Mouse (Mus musculus): ENCODE measurements around the gene Cysltr2. TPM values are rescaled to one million over a fixed set of nuclear protein-coding genes. Genes with fewer than 3 reads are reported as not detected.

Gene Cysltr2
- polyA plus RNA-seq, 1 experiment from 2014 or later, result not detected

GRCm38 (mm10) chr14:73017272-73017671 is 31.6 kb downstream of the Cysltr2 start:
- Histone ChIP-seq H3K4me2 (ENCODE audit: low read length) (no peak overlapping the region), H3K4me1 (ENCODE audit: control insufficient read depth in 2 of 2, insufficient read depth in 2 of 2, low read length in 2 of 2) (no peaks in the 10 kb centered on the region), H3K27ac (replicated peaks in 1 of 2; ENCODE audit: control insufficient read depth in 1 of 2, insufficient read depth in 1 of 2, low read depth in 2 of 2, low read length in 2 of 2) (no peak overlapping the region), H3K9me3 (ENCODE audit: control insufficient read depth, low read length) (no peaks in the 10 kb centered on the region), H3K4me3 (ENCODE audit: control insufficient read depth in 1 of 2, insufficient read depth in 1 of 2, low read depth in 1 of 2, low read length in 2 of 2) (no peak overlapping the region), H3K9ac (ENCODE audit: low read length) (no peak overlapping the region), H3K36me3 (ENCODE audit: control insufficient read depth, insufficient read depth, low read length) (no peaks in the 10 kb centered on the region), H3K27me3 (ENCODE audit: control insufficient read depth, insufficient read depth, low read length) (no peaks in the 10 kb centered on the region)
- ATAC-seq (ENCODE audit: insufficient number of reproducible peaks, insufficient read depth, low FRiP score, low read depth), result no peak
- WGBS, result 84% methylated on average over 3 of the region's 3 CpGs

DNA sequence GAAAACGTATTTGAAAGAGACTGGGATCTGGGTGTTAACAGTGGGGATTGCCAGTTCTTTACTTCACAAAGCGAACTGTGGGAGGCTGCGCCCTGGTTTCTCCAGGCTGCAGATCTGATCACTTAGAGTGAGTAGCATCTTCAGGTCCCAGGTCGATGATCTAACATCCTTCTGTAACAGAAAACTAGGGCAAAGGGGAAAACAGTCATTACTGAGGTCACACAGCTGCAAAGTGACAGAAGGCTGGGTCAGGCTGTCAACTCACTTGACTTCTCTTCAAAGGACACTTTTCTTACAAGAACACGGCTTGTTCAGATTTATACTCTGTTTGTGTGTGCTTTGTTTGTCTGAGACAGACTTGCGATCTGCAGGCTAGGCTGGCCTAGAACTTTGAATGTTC is 33.5 kb downstream of the Cysltr2 start:
- H3K4me1 ChIP-seq (ENCODE audit: control insufficient read depth in 2 of 2, insufficient read depth in 2 of 2, low read length in 2 of 2), result no peaks in the 10 kb centered on the region
- H3K27me3 ChIP-seq (ENCODE audit: control insufficient read depth, insufficient read depth, low read length), result no peaks in the 10 kb centered on the region

DNA sequence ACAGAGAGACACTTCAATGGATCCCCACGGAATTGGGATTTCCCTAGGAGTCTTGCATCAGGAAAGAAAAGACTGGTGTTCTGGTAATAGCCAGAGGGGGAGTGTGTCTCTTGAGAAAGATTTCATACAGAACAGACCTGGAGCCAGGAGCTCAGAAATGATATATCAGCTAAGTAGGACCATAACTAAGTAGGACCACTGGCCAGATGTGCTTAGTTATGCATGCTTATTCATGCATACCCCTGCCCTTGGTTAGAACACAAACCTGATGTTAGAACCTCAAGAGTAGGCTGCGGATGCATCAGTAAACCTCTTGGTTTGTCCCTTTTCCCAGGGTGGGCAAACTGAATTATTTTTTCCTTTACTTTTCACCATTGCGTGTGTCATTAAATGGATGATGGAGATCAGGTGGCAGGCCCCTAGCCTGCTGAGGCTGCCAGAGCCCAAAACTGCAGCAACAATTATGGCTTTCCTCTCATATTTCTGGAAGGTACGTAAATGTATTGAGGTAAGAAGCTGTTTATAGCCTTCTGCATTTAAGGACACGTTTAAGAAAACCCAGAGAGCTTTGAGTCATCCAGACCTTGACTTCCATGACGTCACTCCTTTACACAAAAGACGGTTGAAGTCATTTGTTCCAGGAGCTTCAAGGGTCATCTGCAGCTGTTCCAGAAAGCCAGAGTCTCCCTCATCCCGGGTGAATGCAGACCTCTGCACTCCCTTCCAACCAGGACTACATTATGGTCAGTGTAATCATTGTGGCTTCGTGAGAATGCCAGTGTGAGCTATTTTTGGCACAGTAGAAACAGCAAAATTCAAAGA is 35.0 kb downstream of the Cysltr2 start:
- Histone ChIP-seq H3K9me3 (ENCODE audit: control insufficient read depth, low read length) (no peaks in the 10 kb centered on the region), H3K27me3 (ENCODE audit: control insufficient read depth, insufficient read depth, low read length) (no peaks in the 10 kb centered on the region), H3K4me1 (ENCODE audit: control insufficient read depth in 2 of 2, insufficient read depth in 2 of 2, low read length in 2 of 2) (no peaks in the 10 kb centered on the region), H3K27ac (replicated peaks in 1 of 2; ENCODE audit: control insufficient read depth in 1 of 2, insufficient read depth in 1 of 2, low read depth in 2 of 2, low read length in 2 of 2) (no peak overlapping the region), H3K4me3 (ENCODE audit: control insufficient read depth in 1 of 2, insufficient read depth in 1 of 2, low read depth in 1 of 2, low read length in 2 of 2) (no peak overlapping the region), H3K9ac (ENCODE audit: low read length) (no peak overlapping the region), H3K4me2 (ENCODE audit: low read length) (no peak overlapping the region), H3K36me3 (ENCODE audit: control insufficient read depth, insufficient read depth, low read length) (no peaks in the 10 kb centered on the region)
- 44% methylated on average over 9 of the region's 9 CpGs for WGBS
- ATAC-seq (ENCODE audit: insufficient number of reproducible peaks, insufficient read depth, low FRiP score, low read depth), result no peak

More for the DNA sequence above, 33.5 kb downstream of the Cysltr2 start:
- Histone ChIP-seq H3K4me3 (ENCODE audit: control insufficient read depth in 1 of 2, insufficient read depth in 1 of 2, low read depth in 1 of 2, low read length in 2 of 2) (no peak overlapping the region), H3K9me3 (ENCODE audit: control insufficient read depth, low read length) (no peaks in the 10 kb centered on the region), H3K4me2 (ENCODE audit: low read length) (no peak overlapping the region), H3K9ac (ENCODE audit: low read length) (no peak overlapping the region), H3K27ac (replicated peaks in 1 of 2; ENCODE audit: control insufficient read depth in 1 of 2, insufficient read depth in 1 of 2, low read depth in 2 of 2, low read length in 2 of 2) (no peak overlapping the region), H3K36me3 (ENCODE audit: control insufficient read depth, insufficient read depth, low read length) (no peaks in the 10 kb centered on the region)
- no peak for ATAC-seq (ENCODE audit: insufficient number of reproducible peaks, insufficient read depth, low FRiP score, low read depth)
- WGBS, result 75% methylated on average over 6 of the region's 6 CpGs

- H3K36me3 ChIP-seq (ENCODE audit: control insufficient read depth, insufficient read depth, low read length), result no peaks in the 10 kb centered on the region
- H3K27me3 ChIP-seq (ENCODE audit: control insufficient read depth, insufficient read depth, low read length), result no peaks in the 10 kb centered on the region
- no peak for ATAC-seq (ENCODE audit: insufficient number of reproducible peaks, insufficient read depth, low FRiP score, low read depth)
- H3K9ac ChIP-seq (ENCODE audit: low read length), result no peak overlapping the region
- H3K4me3 ChIP-seq (ENCODE audit: control insufficient read depth in 1 of 2, insufficient read depth in 1 of 2, low read depth in 1 of 2, low read length in 2 of 2), result no peak overlapping the region
- H3K4me2 ChIP-seq (ENCODE audit: low read length), result no peak overlapping the region
- no peaks in the 10 kb centered on the region for H3K4me1 ChIP-seq (ENCODE audit: control insufficient read depth in 2 of 2, insufficient read depth in 2 of 2, low read length in 2 of 2)
- no peak overlapping the region for H3K27ac ChIP-seq (replicated peaks in 1 of 2; ENCODE audit: control insufficient read depth in 1 of 2, insufficient read depth in 1 of 2, low read depth in 2 of 2, low read length in 2 of 2)
- no peaks in the 10 kb centered on the region for H3K9me3 ChIP-seq (ENCODE audit: control insufficient read depth, low read length)
- 89% methylated on average over 4 of the region's 4 CpGs for WGBS
Observed at GRCm38 (mm10) chr14:73001814-73002213, 47.1 kb downstream of the Cysltr2 start.

DNA sequence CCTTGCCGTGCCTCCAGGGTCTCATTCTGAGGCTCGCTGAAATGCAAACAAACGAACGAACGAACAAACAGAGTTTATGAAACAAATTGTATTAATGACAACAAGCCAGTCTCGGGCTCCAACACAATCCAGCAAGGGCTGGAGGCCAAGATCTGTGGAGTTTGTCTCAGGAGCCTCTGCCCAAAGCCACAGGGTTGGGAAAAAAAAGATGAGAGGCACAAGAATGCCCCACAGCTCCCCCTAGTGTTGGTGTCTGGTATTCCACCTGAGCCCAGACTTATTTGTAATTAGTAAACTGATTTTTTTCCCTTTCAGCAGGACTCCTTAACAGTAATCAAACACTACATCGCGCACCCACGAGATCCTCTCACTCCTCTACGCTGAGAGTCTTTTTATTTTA is 48.6 kb downstream of the Cysltr2 start:
- Histone ChIP-seq H3K4me1 (ENCODE audit: control insufficient read depth in 2 of 2, insufficient read depth in 2 of 2, low read length in 2 of 2) (no peaks in the 10 kb centered on the region), H3K4me2 (ENCODE audit: low read length) (no peak overlapping the region), H3K9ac (ENCODE audit: low read length) (no peak overlapping the region), H3K27me3 (ENCODE audit: control insufficient read depth, insufficient read depth, low read length) (no peaks in the 10 kb centered on the region), H3K9me3 (ENCODE audit: control insufficient read depth, low read length) (no peaks in the 10 kb centered on the region), H3K36me3 (ENCODE audit: control insufficient read depth, insufficient read depth, low read length) (no peaks in the 10 kb centered on the region), H3K4me3 (ENCODE audit: control insufficient read depth in 1 of 2, insufficient read depth in 1 of 2, low read depth in 1 of 2, low read length in 2 of 2) (no peak overlapping the region), H3K27ac (replicated peaks in 1 of 2; ENCODE audit: control insufficient read depth in 1 of 2, insufficient read depth in 1 of 2, low read depth in 2 of 2, low read length in 2 of 2) (no peak overlapping the region)
- no peak for ATAC-seq (ENCODE audit: insufficient number of reproducible peaks, insufficient read depth, low FRiP score, low read depth)
- WGBS, result 45% methylated on average over 10 of the region's 10 CpGs

- 84% methylated on average over 6 of the region's 6 CpGs for WGBS
- Histone ChIP-seq H3K4me1 (ENCODE audit: control insufficient read depth in 2 of 2, insufficient read depth in 2 of 2, low read length in 2 of 2) (no peaks in the 10 kb centered on the region), H3K27ac (replicated peaks in 1 of 2; ENCODE audit: control insufficient read depth in 1 of 2, insufficient read depth in 1 of 2, low read depth in 2 of 2, low read length in 2 of 2) (no peak overlapping the region), H3K4me2 (ENCODE audit: low read length) (no peak overlapping the region), H3K9ac (ENCODE audit: low read length) (no peak overlapping the region), H3K36me3 (ENCODE audit: control insufficient read depth, insufficient read depth, low read length) (no peaks in the 10 kb centered on the region), H3K9me3 (ENCODE audit: control insufficient read depth, low read length) (no peaks in the 10 kb centered on the region), H3K4me3 (ENCODE audit: control insufficient read depth in 1 of 2, insufficient read depth in 1 of 2, low read depth in 1 of 2, low read length in 2 of 2) (no peak overlapping the region), H3K27me3 (ENCODE audit: control insufficient read depth, insufficient read depth, low read length) (no peaks in the 10 kb centered on the region)
- no peak for ATAC-seq (ENCODE audit: insufficient number of reproducible peaks, insufficient read depth, low FRiP score, low read depth)
Observed at GRCm38 (mm10) chr14:72998111-72998510, 50.8 kb downstream of the Cysltr2 start.

- Histone ChIP-seq H3K4me3 (ENCODE audit: control insufficient read depth in 1 of 2, insufficient read depth in 1 of 2, low read depth in 1 of 2, low read length in 2 of 2) (no peak overlapping the region), H3K9me3 (ENCODE audit: control insufficient read depth, low read length) (no peaks in the 10 kb centered on the region), H3K4me2 (ENCODE audit: low read length) (no peak overlapping the region), H3K27ac (replicated peaks in 1 of 2; ENCODE audit: control insufficient read depth in 1 of 2, insufficient read depth in 1 of 2, low read depth in 2 of 2, low read length in 2 of 2) (no peak overlapping the region), H3K27me3 (ENCODE audit: control insufficient read depth, insufficient read depth, low read length) (no peaks in the 10 kb centered on the region), H3K36me3 (ENCODE audit: control insufficient read depth, insufficient read depth, low read length) (no peaks in the 10 kb centered on the region), H3K4me1 (ENCODE audit: control insufficient read depth in 2 of 2, insufficient read depth in 2 of 2, low read length in 2 of 2) (peaks cover 0 to 4% of the 10 kb centered on the region in 2 experiments; a peak in 1 of 4 replicates), H3K9ac (ENCODE audit: low read length) (no peak overlapping the region)
- WGBS, result 70% methylated on average over 2 of the region's 2 CpGs
- no peak for ATAC-seq (ENCODE audit: insufficient number of reproducible peaks, insufficient read depth, low FRiP score, low read depth)
Observed at GRCm38 (mm10) chr14:72986044-72986443, 62.9 kb downstream of the Cysltr2 start.

DNA sequence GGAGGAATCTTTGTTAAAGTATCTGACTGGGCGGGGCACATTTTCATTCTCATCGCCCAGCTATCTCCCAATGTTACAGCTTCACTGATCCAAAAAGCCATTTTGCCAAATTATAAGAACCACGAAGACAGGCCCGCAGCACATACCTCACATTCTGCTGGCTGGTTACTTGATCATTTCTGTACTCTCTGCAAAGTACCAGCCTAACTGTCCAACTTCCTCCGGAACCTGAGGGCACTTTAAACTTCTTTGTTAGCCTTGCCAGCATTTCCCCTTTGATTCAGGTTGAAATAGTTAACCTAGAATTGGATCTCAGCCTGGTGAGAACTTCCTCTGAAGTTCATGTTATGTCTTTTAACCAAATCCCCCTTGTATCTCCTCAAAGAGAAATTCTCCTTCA is 63.8 kb downstream of the Cysltr2 start:
- no peaks in the 10 kb centered on the region for H3K9me3 ChIP-seq (ENCODE audit: control insufficient read depth, low read length)
- 82% methylated on average over 5 of the region's 5 CpGs for WGBS
- no peak overlapping the region for H3K27ac ChIP-seq (replicated peaks in 1 of 2; ENCODE audit: control insufficient read depth in 1 of 2, insufficient read depth in 1 of 2, low read depth in 2 of 2, low read length in 2 of 2)
- H3K36me3 ChIP-seq (ENCODE audit: control insufficient read depth, insufficient read depth, low read length), result no peaks in the 10 kb centered on the region
- ATAC-seq (ENCODE audit: insufficient number of reproducible peaks, insufficient read depth, low FRiP score, low read depth), result no peak
- H3K27me3 ChIP-seq (ENCODE audit: control insufficient read depth, insufficient read depth, low read length), result no peaks in the 10 kb centered on the region
- peaks cover 0 to 4% of the 10 kb centered on the region in 2 experiments; a peak in 1 of 4 replicates for H3K4me1 ChIP-seq (ENCODE audit: control insufficient read depth in 2 of 2, insufficient read depth in 2 of 2, low read length in 2 of 2)
- H3K4me3 ChIP-seq (ENCODE audit: control insufficient read depth in 1 of 2, insufficient read depth in 1 of 2, low read depth in 1 of 2, low read length in 2 of 2), result no peak overlapping the region
- H3K9ac ChIP-seq (ENCODE audit: low read length), result no peak overlapping the region
- no peak overlapping the region for H3K4me2 ChIP-seq (ENCODE audit: low read length)
